Mouse (Mus musculus) ES-E14 (cell line): Measurements from ENCODE around the gene Myo1d.

ENCODE experiments used
- HCFC1 ChIP-seq: IDR thresholded peaks from 2 replicates; pipeline ENCODE4 v1.6.1; 2012; ENCODE audit warnings: low read length, inconsistent platforms, borderline replicate concordance; ENCODE audit not compliant: insufficient read depth
- MAFK ChIP-seq: IDR thresholded peaks from 2 replicates; pipeline ENCODE4 v1.6.1; 2014; ENCODE audit warnings: mild to moderate bottlenecking, low read depth, low read length, inconsistent platforms; ENCODE audit not compliant: insufficient read depth
- ZC3H11A ChIP-seq: IDR thresholded peaks from 2 replicates; pipeline ENCODE4 v1.6.1; 2012; ENCODE audit warnings: low read depth, mild to moderate bottlenecking, inconsistent platforms, low read length, borderline replicate concordance

- TF ChIP-seq HCFC1, result no peak
- no peak for TF ChIP-seq ZC3H11A
- TF ChIP-seq MAFK, result no peak
These were observed 115.6 kb downstream of the Myo1d start for GRCm38 (mm10) chr11:80664261-80664660.
